Mouse (Mus musculus) layer of hippocampus, postnatal 25 days (tissue): ENCODE results near the gene Ubash3b. TPM values are rescaled to one million over a fixed set of nuclear protein-coding genes. Genes with fewer than 3 reads are reported as not detected.
A peak's percentile ranks its signal among the peaks of the same experiment; 100 is the strongest.

ENCODE experiments used
- DNase-seq, 2 experiments: peaks; one replicate each; pipeline ENCODE4 v3.0.0; 2022; ENCODE audit warnings: mixed read lengths in 2 of 2, low spot score in 1 of 2; ENCODE audit errors: extremely low spot score in 1 of 2
- total RNA-seq, 2 experiments: library from RNA; stranded (reverse); gene quantifications; 2 replicates each; pipeline ENCODE4 v1.2.3; 2021

The Ubash3b gene
- total RNA-seq, 2 experiments from 2014 or later = 25.3 to 27.6 TPM

- no peak for DNase-seq
Measured at GRCm38 (mm10) chr9:41138987-41139808, 22.3 kb downstream of the Ubash3b start.

DNA sequence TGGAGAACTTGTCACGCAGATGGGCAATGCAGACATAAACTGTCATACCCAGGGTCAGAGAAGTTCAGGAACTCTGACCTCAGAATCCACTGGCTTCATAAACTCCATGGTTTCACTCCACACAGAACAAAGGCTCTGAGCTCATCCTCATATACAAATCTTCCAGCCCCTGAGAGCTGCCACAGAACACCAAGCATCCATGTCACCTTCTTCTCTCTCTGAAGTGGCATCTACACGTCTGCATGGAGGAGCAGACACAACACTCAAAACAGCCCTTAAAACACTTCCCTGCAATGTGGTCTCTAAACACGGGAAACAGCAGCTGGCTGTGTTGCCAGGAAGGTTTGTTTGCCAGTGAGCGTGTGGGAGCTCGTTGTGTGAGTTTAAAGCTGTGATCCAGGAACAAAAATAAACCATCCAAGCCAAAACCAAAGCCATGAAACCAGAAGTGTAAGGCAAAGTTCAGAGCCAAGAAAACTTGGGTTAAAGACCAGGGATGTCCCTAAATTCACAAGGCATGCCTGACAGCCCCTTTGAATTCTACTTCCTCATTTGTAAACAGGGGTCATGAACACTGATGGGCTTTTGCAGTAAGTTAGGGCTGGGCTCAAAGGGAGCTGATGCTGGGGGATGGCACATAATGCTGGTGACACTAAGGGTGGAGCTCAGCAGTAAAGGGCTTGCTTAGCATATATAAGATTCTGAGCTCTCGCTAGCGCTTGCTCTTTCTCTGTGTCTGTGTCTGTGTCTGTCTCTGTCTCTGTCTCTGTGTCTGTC lies 24.6 kb downstream of the Ubash3b start:
- no peak for DNase-seq

GRCm38 (mm10) chr9:41136273-41136672 lies 25.2 kb downstream of the Ubash3b start:
- no peak for DNase-seq

DNA sequence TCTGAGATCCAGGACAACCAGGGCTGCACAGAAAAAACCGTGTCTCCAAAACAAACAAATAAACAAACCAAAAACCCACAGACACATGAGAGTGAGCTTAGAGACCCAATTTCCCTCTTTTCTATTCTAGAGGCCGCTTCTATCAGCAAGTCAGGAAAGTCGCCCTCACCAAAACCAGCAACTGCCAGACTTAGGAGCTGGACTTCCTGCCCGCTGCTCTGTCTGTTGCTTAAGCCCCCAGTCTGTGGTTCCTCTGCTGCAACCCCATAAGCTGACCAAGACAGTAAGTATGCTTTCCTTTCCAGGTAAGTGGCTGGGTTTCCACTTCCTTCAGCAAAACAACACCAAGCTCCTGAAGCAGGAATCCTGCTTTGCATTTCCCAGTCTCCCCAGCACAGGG lies 26.6 kb downstream of the Ubash3b start:
- DNase-seq = no peak

DNA sequence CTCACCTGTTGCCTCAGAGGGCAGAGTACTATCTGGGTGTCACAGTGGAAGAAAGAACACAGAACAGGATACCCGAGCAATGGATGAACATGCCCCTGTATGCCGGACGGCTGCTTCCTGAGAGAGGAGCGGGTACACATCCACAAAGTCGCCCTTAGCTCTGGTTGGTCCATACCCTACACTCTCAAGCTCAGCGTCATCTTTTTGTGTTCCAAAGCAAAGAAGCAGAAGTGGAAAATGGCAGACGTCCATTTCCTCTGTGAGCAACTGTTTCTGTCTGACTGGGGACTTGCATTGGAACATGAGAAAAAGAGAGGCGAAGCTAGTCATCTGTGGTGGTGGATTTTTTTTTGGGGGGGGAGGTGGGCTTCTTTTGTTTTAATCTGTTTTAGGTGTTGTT lies 30.9 kb downstream of the Ubash3b start:
- DNase-seq = no peak

GRCm38 (mm10) chr9:41129802-41130480 lies 31.6 kb downstream of the Ubash3b start:
- DNase-seq = no peak

DNA sequence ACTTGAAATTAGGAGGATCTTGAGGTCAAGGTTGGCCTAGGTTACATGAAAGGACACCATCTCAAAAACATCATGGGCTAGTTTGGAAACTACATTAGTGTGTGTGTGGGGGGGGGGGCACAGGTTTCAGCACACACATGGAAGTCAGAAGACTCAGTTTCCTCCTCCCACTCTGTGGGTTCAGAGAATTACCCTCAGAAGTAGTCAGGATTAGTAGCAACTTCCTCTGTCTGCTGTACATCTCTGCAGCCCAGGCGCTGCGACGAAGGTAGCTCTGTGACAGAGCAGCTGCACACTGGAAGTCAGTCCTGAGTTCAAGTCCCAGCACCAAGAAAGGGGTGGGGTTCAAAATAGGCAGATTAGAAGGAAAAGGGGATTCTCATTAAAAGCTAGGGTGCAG lies 32.2 kb downstream of the Ubash3b start:
- DNase-seq = no peak

- DNase-seq = no peak
Measured at GRCm38 (mm10) chr9:41126723-41127122, 34.8 kb downstream of the Ubash3b start.

- DNase-seq = no peak
Measured at GRCm38 (mm10) chr9:41124305-41124704, 37.2 kb downstream of the Ubash3b start.

DNA sequence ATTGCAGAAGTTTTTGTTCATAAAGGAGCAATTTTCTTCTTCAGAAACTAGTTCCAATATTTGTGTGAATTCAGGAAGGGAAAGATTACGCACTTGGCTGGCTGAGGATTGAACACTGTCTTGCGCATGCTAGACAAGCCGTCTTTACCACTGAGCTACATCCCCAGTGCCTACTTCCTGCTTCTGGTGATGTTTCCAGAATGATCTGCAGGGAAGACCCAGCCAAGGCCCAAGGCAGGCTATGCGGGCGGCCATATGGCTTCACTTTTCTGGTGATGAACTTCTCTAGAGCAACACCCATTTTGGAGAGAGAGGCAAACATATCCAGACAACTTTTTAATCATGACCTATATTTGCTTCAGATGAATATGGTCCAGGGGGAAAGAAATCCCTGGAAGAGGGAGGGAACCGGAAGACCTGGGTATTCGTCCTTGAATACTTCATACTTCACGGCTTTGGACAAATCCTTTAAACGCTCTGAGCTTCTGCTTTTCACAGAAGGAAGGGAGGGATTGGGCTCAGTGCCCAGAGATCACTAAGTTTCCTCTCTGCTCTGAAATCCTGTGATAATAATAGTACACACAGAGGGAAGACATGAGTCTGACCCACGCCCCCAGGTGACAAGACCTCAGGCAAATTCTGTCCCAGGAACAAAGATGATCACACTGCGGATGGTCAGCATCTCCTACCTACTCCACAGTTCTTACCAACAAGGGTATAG lies 38.9 kb downstream of the Ubash3b start:
- no peak for DNase-seq

- no peak for DNase-seq
Measured at GRCm38 (mm10) chr9:41121701-41122354, 39.7 kb downstream of the Ubash3b start.

DNA sequence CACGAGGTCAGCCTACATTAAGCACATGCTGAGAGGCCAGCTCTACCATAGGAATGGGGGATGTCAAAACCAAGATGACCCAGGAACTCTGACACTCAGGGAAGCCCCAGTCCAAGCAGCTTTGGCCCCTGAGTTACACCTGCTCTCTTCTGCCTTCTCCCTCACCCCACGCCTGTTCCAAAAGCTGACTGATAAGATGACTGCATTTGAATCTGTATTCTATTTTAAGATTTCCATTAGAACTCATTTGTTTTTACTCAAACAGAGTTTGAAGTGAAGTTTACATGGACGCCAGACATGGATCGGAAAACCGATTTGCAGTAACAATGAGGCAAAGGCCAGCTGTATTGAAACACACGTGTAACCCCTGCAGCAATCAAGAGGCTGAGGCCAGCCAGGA lies 41.5 kb downstream of the Ubash3b start:
- no peak for DNase-seq

- DNase-seq = no peak
Measured at GRCm38 (mm10) chr9:41118065-41118464, 43.4 kb downstream of the Ubash3b start.

GRCm38 (mm10) chr9:41116126-41116525 lies 45.4 kb downstream of the Ubash3b start:
- no peak for DNase-seq

DNA sequence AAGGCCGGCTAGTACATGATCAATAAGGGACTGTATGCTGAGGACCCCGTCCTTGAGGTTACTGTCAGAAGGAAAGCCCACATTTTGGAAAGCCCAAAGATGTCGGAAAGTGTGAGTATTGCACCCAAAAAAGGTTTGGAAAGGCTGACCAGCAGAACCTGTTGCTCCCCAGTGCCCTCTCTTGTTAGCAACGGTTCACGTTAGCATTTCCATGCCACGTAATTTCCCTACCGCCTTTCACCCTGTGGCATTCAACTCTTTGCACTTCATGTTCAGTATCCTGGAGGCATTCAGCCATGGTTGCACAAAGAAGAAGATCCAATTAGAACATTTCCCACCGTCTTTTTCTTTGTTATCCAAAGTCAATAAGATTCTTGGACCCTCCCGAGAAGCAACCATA lies 47.1 kb downstream of the Ubash3b start:
- no peak for DNase-seq

GRCm38 (mm10) chr9:41109749-41110148 lies 51.7 kb downstream of the Ubash3b start:
- no peak for DNase-seq

DNA sequence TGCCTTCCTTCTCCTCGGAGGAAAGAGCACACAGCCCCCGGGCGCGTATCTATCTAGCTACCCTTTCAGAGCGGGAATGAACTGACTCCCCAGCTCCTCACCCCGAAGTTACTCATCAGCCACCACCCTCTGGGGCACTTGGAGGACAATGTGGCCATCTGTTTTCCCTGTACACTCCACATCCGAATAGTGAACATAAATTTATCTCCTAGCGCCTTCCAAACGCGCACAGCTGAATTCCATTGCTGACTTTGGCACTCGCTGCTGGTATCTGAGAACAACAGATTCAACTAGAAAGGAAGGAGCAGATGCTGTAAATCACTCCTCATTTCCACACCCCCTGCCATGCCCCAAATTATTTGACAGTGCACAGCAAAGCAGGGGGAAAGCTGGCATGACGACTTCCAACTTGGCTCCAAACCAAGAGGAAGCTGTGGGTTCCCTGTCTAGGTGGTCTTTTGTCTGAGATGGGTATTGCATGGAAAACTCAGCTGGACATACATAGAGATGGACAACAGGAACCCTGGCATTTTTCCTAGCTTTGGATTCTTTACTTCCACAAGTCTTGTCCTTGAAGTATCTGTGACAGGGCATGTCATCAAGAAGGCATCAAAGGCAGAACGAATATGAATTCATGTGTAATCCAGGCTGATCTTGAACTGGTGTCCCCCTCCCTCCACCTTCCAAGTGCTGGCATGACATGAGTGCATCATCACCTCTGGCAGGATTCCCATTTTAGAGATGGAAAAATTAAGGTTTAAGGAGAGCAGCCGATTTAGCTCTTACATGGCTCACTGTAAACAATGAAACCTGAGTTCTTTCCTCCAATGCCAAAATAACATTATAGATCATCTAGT lies 52.9 kb downstream of the Ubash3b start:
- peak; percentile 31 to 41 for DNase-seq

- DNase-seq = no peak
Measured at GRCm38 (mm10) chr9:41105201-41105643, 56.3 kb downstream of the Ubash3b start.

DNA sequence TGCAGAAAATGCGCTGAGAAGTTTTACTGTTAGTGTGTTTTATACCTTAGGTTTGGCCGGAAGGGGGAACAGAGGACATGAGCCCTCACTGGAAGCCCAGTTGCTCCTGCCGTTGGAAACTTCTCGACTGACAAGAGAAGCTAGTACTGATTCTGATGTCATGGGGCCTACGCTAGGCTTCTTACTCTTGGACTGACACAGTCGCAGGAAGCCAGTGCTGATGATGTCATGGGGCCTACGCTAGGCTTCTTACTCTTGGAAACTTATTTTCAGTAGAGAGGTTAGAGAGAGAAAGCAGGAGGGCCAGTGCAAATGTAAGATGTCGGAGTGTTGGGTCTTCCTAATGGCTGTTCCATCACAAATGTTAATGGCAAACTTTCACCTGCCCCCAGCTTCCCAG lies 57.8 kb downstream of the Ubash3b start:
- no peak for DNase-seq
